In genomic region chr8:77752041-77752440, GRCm38 (mm10) we compare ENCODE assay signal across 22 mouse cellular contexts.
"Had no signal": no experiment of that assay in that cellular context is flagged by ENCODE, and none has a peak within 500 bp of the region (broad histone marks: within the 10 kb centered on the region; RNA-seq: fewer than 3 reads in every experiment).

No protein-coding gene starts in this region.

- DNase-seq: kidney, adult 18-20 months; kidney, adult 9 months; kidney, postnatal 14 days; layer of hippocampus, adult 9-11 months; liver; lung, adult 18-20 months; lung, postnatal 10 days; lung, postnatal 36 days; midbrain, embryonic 14.5 days; thymus, adult 2 months; thymus, postnatal 14 days had no signal

- H3K27me3 ChIP-seq: limb, embryonic 13.5 days; liver, embryonic 12.5 days; liver, embryonic 15.5 days; lung, embryonic 15.5 days; megakaryocyte, embryonic 14.5 days; neural tube, embryonic 12.5 days; neural tube, embryonic 15.5 days had no signal

- H3K4me3 ChIP-seq: layer of hippocampus, adult 2 months; limb, embryonic 10.5 days; limb, embryonic 13.5 days; liver, embryonic 12.5 days; liver, embryonic 15.5 days; lung, embryonic 15.5 days; megakaryocyte, embryonic 14.5 days; midbrain, embryonic 10.5 days; neural tube, embryonic 12.5 days; neural tube, embryonic 15.5 days had no signal

- ATAC-seq: liver, embryonic 12.5 days had no signal

- H3K4me1 ChIP-seq: liver, embryonic 12.5 days; liver, embryonic 15.5 days; megakaryocyte, embryonic 14.5 days; midbrain, embryonic 10.5 days; neural tube, embryonic 12.5 days; neural tube, embryonic 15.5 days had no signal

- H3K27ac ChIP-seq: layer of hippocampus, adult 2 months; limb, embryonic 10.5 days; limb, embryonic 13.5 days; liver, embryonic 12.5 days; liver, embryonic 15.5 days; lung, embryonic 15.5 days; midbrain, embryonic 10.5 days; neural tube, embryonic 12.5 days; neural tube, embryonic 15.5 days; stomach, postnatal 0 days had no signal

- H3K36me3 ChIP-seq: limb, embryonic 10.5 days; limb, embryonic 13.5 days; liver, embryonic 12.5 days; liver, embryonic 15.5 days; lung, embryonic 15.5 days; midbrain, embryonic 10.5 days; neural tube, embryonic 12.5 days; neural tube, embryonic 15.5 days had no signal

- H3K9ac ChIP-seq: limb, embryonic 13.5 days; liver, embryonic 12.5 days; liver, embryonic 15.5 days; lung, embryonic 15.5 days; neural tube, embryonic 12.5 days; neural tube, embryonic 15.5 days had no signal

- H3K9me3 ChIP-seq: limb, embryonic 10.5 days; limb, embryonic 13.5 days; liver, embryonic 12.5 days; liver, embryonic 15.5 days; lung, embryonic 15.5 days; megakaryocyte, embryonic 14.5 days; midbrain, embryonic 10.5 days; neural tube, embryonic 12.5 days; neural tube, embryonic 15.5 days had no signal

- H3K4me2 ChIP-seq: limb, embryonic 13.5 days; liver, embryonic 12.5 days; liver, embryonic 15.5 days; lung, embryonic 15.5 days; neural tube, embryonic 12.5 days; neural tube, embryonic 15.5 days had no signal
